Mouse (Mus musculus) heart, embryonic 11.5 days (tissue): ENCODE measurements around the gene Syt2. TPM values are rescaled to one million over a fixed set of nuclear protein-coding genes. Genes with fewer than 3 reads are reported as not detected.

Source experiments
- ATAC-seq: fragments of 200-750 bp; cut with Nextera tagmentation; replicated peaks from 2 replicates; pipeline ENCODE4 v1.8.0; 2017; ENCODE audit warnings: moderate library complexity; ENCODE audit not compliant: insufficient number of reproducible peaks, low FRiP score, low TSS enrichment
- H3K27ac ChIP-seq: fragments of 300-500 bp; sonication (generic); 2 replicates; pipeline ENCODE4 v1.5.1; 2014; ENCODE audit warnings: mild to moderate bottlenecking, low read depth, low read length
- H3K27me3 ChIP-seq: fragments of 300-500 bp; sonication (generic); 2 replicates; pipeline ENCODE4 v1.6.1; 2014; ENCODE audit warnings: mild to moderate bottlenecking, low read length, mixed read lengths; ENCODE audit not compliant: control insufficient read depth, insufficient read depth
- H3K36me3 ChIP-seq: fragments of 300-500 bp; sonication (generic); 2 replicates; pipeline ENCODE4 v1.6.1; 2014; ENCODE audit warnings: mild to moderate bottlenecking, low read length, moderate library complexity, mixed read lengths; ENCODE audit not compliant: control insufficient read depth, insufficient read depth
- H3K4me1 ChIP-seq: fragments of 300-500 bp; sonication (generic); 2 replicates; pipeline ENCODE4 v1.6.1; 2014; ENCODE audit warnings: low read length; ENCODE audit not compliant: control insufficient read depth, insufficient read depth
- H3K4me2 ChIP-seq: fragments of 300-500 bp; sonication (generic); 2 replicates; pipeline ENCODE4 v1.6.1; 2014; ENCODE audit warnings: mild to moderate bottlenecking, moderate library complexity
- H3K4me3 ChIP-seq: fragments of 300-500 bp; sonication (generic); 2 replicates; pipeline ENCODE4 v1.5.1; 2014; ENCODE audit warnings: low read depth, low read length
- H3K9ac ChIP-seq: fragments of 300-500 bp; sonication (generic); 2 replicates; pipeline ENCODE4 v1.6.1; 2014; ENCODE audit warnings: mild to moderate bottlenecking, low read depth, low read length, moderate library complexity
- H3K9me3 ChIP-seq: fragments of 300-500 bp; sonication (generic); replicated peaks from 2 replicates; pipeline ENCODE4 v1.6.1; 2016; ENCODE audit warnings: low read length; ENCODE audit not compliant: control insufficient read depth
- WGBS: fragments of 180-500 bp; shearing (Covaris S2); extraction: QIAGEN DNeasy Blood & Tissue Kit; methylation state at CpG from one replicate; pipeline ENCODE4 v1.1.7; 2014; ENCODE audit not compliant: insufficient replicate concordance; 5-methylcytosine and 5-hydroxymethylcytosine counted together
- polyA plus RNA-seq: library from polyadenylated mRNA; unstranded; fragments of >200 nt; fragmentation: Nextera tagmentation; extraction: Ambion mirVana; gene quantifications from 2 replicates; pipeline ENCODE4 v1.2.1, GENCODE M21; 2014

The Syt2 gene
- polyA plus RNA-seq, 1 experiment from 2014 or later: 0.79 TPM

DNA sequence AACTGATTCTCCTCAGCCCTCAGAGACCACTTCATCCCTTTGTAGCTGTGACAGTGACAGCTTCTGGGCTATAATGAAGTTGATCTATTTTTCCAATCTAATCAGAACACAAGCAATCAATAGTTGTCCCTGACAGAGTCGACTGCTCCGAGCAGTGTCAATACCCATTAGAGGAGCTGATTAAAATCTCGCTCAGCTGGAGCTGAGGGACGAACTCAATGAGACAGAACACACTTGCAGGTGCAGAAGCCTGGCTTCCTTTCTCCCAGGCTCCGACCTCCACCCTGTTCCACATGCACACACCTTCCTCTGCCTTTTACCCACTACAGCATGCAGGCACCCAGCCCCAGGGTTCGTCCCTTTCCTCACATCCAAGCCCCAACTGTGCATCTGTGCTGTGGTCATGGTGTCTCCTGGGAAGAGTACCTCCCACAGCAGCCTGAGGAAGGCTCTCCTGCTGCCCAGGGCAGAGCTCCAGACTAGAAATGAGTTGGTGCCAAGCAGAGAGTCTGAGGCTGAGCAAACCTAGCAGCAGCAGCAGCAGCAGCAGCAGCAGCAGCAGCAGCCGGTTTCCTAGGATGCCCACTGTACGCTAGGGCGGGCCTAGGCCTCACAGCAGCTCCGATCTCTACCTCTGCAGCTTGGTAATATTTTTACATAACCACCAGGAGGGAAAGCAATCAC is 109.9 kb downstream of the Syt2 start:
- Histone ChIP-seq H3K9ac (no peak overlapping the region), H3K27me3 (no peaks in the 10 kb centered on the region), H3K4me1 (peaks cover 23% of the 10 kb centered on the region), H3K27ac (no peak overlapping the region), H3K36me3 (peaks cover 2% of the 10 kb centered on the region; the same call in 1 of the 2 replicates), H3K4me3 (no peak overlapping the region), H3K4me2 (no peak overlapping the region), H3K9me3 (no peaks in the 10 kb centered on the region)
- 74% methylated on average over 10 of the region's 10 CpGs for WGBS
- ATAC-seq: no peak

DNA sequence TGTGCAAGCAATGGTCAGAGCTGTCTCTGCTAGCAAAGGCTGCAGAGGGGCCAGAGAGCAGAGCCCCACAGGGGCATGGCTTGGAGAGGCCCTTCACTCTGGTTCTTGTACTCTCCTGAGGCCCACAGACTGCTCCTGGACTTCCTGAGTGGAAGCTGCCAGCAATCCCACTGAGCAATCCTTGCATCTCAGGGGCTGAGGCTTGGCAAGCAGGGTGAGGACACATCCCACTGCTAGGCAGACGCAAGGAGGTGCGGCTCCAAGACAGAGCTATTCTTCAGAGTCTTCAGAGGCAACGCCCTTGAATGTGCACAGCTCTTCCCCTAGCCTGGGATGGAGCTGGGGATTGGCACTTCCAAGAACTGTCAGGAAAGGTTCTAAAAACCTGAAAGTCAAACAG is 110.8 kb downstream of the Syt2 start:
- WGBS: 84% methylated on average over 3 of the region's 3 CpGs
- H3K36me3 ChIP-seq: peaks cover 2% of the 10 kb centered on the region; the same call in 1 of the 2 replicates
- no peak for ATAC-seq
- peaks cover 23% of the 10 kb centered on the region for H3K4me1 ChIP-seq
- H3K9ac ChIP-seq: no peak overlapping the region
- H3K27me3 ChIP-seq: no peaks in the 10 kb centered on the region
- no peaks in the 10 kb centered on the region for H3K9me3 ChIP-seq
- H3K4me3 ChIP-seq: no peak overlapping the region
- no peak overlapping the region for H3K27ac ChIP-seq
- H3K4me2 ChIP-seq: no peak overlapping the region

DNA sequence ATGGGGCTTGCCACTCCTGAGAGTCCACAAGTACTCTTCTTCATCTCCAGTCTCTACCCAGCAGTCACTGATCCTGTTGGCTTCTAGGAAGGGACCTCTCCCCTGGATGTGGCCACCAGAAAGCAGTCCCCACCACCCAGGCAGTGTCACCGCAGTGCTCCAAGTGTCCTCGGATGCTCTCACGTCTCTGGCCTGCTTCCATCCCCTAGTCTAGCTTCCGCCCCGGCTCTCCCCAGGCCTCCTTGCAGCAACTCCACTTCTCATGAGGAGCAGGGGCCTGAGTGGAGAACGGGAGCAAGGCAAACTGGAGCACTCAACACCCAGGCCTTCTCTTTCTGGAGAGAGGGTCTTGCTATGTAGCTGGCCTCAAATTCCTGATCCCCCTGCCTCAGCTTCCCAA is 112.7 kb downstream of the Syt2 start:
- 85% methylated on average over 6 of the region's 6 CpGs for WGBS
- Histone ChIP-seq H3K27me3 (no peaks in the 10 kb centered on the region), H3K36me3 (peaks cover 2% of the 10 kb centered on the region; the same call in 1 of the 2 replicates), H3K4me1 (peaks cover 8% of the 10 kb centered on the region), H3K9ac (no peak overlapping the region), H3K4me2 (no peak overlapping the region), H3K27ac (no peak overlapping the region), H3K4me3 (no peak overlapping the region), H3K9me3 (no peaks in the 10 kb centered on the region)
- ATAC-seq: no peak

DNA sequence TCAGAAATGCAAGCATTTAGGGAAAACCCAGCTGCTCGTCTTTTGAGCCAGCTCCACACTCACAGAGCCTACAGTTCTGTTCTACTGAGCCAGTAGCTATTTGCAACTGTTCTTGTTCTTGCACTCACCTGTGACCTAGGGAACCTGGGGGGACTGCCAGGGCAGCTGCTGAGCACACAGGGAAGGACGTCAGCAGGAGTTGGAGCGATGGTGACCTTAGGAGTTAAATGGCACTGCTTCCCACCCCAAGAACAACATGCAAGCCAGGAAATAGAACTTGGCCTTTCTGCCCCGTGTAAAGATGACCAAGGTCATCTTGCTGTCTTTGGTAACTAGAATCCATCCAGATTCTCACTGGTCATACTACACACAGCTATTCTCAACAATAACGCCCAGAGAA is 114.2 kb downstream of the Syt2 start:
- no peak overlapping the region for H3K4me3 ChIP-seq
- WGBS: 80% methylated on average over 5 of the region's 5 CpGs
- H3K9me3 ChIP-seq: no peaks in the 10 kb centered on the region
- no peak overlapping the region for H3K27ac ChIP-seq
- peaks cover 2% of the 10 kb centered on the region; the same call in 1 of the 2 replicates for H3K36me3 ChIP-seq
- no peaks in the 10 kb centered on the region for H3K27me3 ChIP-seq
- 0 out of 2 replicates have a peak overlapping the region, but pooled peaks have one; percentile 6 for H3K9ac ChIP-seq
- 0 out of 2 replicates have a peak, but pooled peaks cover under 1% of the 10 kb centered on the region for H3K4me1 ChIP-seq
- ATAC-seq: no peak
- H3K4me2 ChIP-seq: no peak overlapping the region

DNA sequence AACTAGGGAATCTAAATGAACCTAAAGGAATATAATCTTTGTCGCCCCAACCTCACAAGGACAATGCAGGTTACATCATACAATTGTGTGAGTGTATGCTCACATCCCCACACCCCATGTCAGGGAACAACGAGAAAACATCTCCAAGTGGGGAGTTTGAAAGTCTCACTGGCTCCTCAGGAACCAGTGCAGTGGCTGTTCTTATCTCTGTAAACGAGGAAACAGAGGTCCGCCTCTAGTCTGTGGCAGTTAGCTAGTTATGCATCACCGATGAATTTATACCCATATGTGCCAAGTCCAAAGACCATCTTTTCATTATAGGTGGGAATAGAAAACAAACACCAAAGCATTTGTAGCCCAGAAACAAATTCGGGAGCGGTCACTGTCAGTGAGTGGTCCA is 115.1 kb downstream of the Syt2 start:
- H3K36me3 ChIP-seq: peaks cover 2% of the 10 kb centered on the region; the same call in 1 of the 2 replicates
- ATAC-seq: no peak
- 76% methylated on average over 7 of the region's 7 CpGs for WGBS

DNA sequence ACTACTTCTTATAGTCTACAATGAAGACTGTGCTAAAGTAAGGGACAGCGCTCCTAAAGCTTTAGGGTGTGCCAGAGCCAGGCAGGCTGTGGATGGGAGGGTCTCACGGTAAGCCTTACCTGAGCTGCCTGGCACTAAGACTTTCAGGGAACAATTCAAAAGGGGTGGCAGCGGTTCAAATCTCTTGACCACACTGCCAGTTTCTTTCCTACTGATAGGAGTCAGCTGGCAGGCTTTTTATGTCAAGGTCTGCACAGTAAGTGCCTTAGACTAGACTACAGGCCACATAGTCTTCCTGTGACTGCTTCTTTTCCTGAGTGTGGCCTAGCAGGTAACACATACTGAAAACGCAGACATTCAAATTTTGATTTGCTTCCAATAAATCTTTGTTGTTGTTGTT is 116.8 kb downstream of the Syt2 start:
- no peaks in the 10 kb centered on the region for H3K27me3 ChIP-seq
- H3K27ac ChIP-seq: no peak overlapping the region
- WGBS: 96% methylated on average over 4 of the region's 4 CpGs
- no peaks in the 10 kb centered on the region for H3K4me1 ChIP-seq
- H3K4me3 ChIP-seq: no peak overlapping the region
- no peak overlapping the region for H3K4me2 ChIP-seq
- ATAC-seq: no peak
- H3K9ac ChIP-seq: no peak overlapping the region
- peaks cover 9% of the 10 kb centered on the region for H3K36me3 ChIP-seq
- H3K9me3 ChIP-seq: no peaks in the 10 kb centered on the region

More for the DNA sequence above, 115.1 kb downstream of the Syt2 start:
- Histone ChIP-seq H3K27ac (no peak overlapping the region), H3K27me3 (no peaks in the 10 kb centered on the region), H3K4me3 (no peak overlapping the region), H3K9me3 (no peaks in the 10 kb centered on the region), H3K4me2 (no peak overlapping the region), H3K4me1 (no peaks in the 10 kb centered on the region), H3K9ac (no peak overlapping the region)

DNA sequence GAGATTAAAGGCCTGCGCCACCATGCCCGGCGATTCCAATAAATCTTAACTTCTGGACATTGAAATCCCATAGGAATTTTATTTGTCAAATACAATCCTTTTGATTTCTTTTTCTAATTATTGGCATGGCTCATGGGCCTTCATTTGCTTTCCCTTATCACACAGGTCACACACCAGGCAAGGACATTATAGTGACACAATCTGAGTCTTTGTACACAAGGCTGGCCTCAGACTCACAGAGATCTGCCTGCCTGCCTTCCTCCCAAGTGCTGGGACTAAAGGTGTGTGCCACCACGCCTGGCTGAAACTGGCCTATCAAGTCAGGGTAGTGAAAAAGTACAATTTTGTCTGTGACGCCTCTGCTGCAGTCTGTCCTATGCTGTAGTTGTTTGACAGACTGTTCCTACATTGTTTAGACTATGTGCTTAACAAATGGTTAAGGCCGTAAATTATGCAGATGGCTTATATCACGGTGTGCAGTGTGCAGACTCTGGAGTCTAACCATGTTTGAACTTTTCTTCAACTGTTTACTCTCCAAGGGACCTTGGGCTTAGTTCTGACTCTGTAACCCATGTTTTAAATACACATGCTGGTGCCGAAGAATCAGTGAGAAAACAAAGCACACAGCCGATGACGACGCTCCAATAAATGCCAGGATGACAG is 117.4 kb downstream of the Syt2 start:
- no peaks in the 10 kb centered on the region for H3K4me1 ChIP-seq
- WGBS: 82% methylated on average over 11 of the region's 11 CpGs
- H3K36me3 ChIP-seq: peaks cover 13% of the 10 kb centered on the region
- no peak for ATAC-seq
- H3K4me2 ChIP-seq: no peak overlapping the region
- no peak overlapping the region for H3K27ac ChIP-seq
- H3K4me3 ChIP-seq: no peak overlapping the region
- no peaks in the 10 kb centered on the region for H3K9me3 ChIP-seq
- no peaks in the 10 kb centered on the region for H3K27me3 ChIP-seq
- no peak overlapping the region for H3K9ac ChIP-seq

DNA sequence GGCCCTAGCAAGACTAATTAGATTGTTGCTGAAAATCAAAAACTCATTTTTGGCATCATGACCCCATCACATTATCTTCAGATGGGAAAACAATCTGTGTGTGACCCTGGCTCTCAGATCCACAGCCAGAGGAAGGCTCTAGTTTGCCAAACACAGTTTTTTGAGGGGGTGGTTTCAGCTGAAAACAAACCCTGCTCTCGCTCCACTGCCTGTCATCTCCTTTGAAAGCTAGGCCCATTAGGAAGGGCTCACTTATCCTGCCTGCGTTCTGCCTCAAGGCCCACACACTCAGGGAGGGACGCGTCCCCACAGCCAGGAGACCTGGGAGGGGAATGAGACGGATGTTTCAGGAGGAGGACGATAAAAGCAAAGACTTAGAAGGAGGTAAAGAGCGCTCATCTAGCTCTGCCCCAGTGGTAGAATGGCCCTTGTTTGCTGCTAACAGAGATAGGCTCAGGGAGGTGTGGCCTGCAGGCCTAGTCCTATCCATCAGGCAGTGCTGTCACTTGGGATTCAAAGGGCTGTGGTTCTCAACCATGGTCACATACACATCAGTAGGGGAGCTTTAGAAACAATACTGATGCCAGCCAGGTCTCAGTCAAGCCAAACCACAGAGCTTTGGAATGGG is 118.5 kb downstream of the Syt2 start:
- Histone ChIP-seq H3K4me2 (no peak overlapping the region), H3K36me3 (peaks cover 13% of the 10 kb centered on the region), H3K27me3 (no peaks in the 10 kb centered on the region), H3K9me3 (no peaks in the 10 kb centered on the region), H3K9ac (no peak overlapping the region), H3K4me3 (no peak overlapping the region), H3K4me1 (no peaks in the 10 kb centered on the region), H3K27ac (no peak overlapping the region)
- 63% methylated on average over 7 of the region's 7 CpGs for WGBS
- ATAC-seq: no peak
